Mouse (Mus musculus) ES-E14 (cell line): ENCODE measurements around the gene Cntn2.

Source experiments
- HCFC1 ChIP-seq: IDR thresholded peaks from 2 replicates; pipeline ENCODE4 v1.6.1; 2012; ENCODE audit warnings: low read length, inconsistent platforms, borderline replicate concordance; ENCODE audit not compliant: insufficient read depth
- MAFK ChIP-seq: IDR thresholded peaks from 2 replicates; pipeline ENCODE4 v1.6.1; 2014; ENCODE audit warnings: mild to moderate bottlenecking, low read depth, low read length, inconsistent platforms; ENCODE audit not compliant: insufficient read depth
- ZNF384 ChIP-seq: IDR thresholded peaks from 2 replicates; pipeline ENCODE4 v1.6.1; 2012; ENCODE audit warnings: low read depth, low read length, inconsistent platforms

DNA sequence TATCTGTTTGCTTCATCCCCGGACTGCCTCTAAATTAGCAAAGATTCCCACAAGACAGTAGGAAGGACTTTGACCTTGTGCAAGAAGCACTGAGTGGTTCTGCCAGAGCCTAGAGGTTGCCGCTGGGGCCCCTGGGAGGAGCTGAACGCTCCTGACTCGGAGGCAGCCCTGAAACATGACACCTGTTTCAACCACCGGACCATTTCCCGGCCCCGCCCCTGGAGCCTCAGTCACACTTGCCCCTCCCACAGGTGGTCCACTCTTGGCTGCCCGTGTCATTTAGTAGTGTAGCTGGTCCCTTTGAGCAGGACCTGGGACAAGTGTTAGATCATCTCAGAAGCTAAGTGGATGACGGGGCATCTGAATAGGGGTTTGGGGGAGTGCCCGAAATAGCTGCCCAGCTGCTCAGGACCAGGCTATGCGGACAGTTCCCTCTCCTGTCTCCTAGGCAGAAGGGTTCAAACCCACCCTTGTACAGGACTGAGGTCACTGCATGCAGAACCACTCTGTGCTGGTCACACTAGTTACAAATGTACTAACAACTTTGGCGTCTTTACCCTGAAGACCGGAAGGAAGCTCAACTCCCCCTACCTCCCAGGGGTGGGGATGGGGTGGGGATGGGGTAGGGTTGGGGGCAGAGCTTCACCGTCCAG, 1.8 kb downstream of the Cntn2 start:
- TF ChIP-seq HCFC1 (no peak), ZNF384 (no peak), MAFK (no peak)
